Comparison of ENCODE assay signal across 14 mouse cellular contexts in genomic region chr1:133885811-133886210, GRCm38 (mm10). TPM values are rescaled to one million over a fixed set of nuclear protein-coding genes. Genes with fewer than 3 reads are reported as not detected.
A peak's percentile ranks its signal among the peaks of the same experiment; 100 is the strongest.
DNase-seq lines count a peak whose midpoint lies in the region; ATAC-seq and TF ChIP-seq lines count a peak whose summit lies in the region.
"Had no signal": no experiment of that assay in that cellular context is flagged by ENCODE, and none has a peak within 500 bp of the region (broad histone marks: within the 10 kb centered on the region; RNA-seq: fewer than 3 reads in every experiment).

No protein-coding gene starts in this region.

- H3K4me1 ChIP-seq in neural tube, embryonic 13.5 days (replicated peaks), result peaks cover 82% of the 10 kb centered on the region
- H3K4me1 ChIP-seq in neural tube, embryonic 15.5 days, result peaks cover 68% of the 10 kb centered on the region
- H3K4me1 ChIP-seq in embryonic facial prominence, embryonic 10.5 days, result peaks cover 93% of the 10 kb centered on the region
- H3K4me1 ChIP-seq in liver, embryonic 12.5 days, result peaks cover 86% of the 10 kb centered on the region
- peaks cover 4% of the 10 kb centered on the region for H3K4me1 ChIP-seq in stomach, postnatal 0 days (replicated peaks; ENCODE audit: control insufficient read depth, insufficient read depth)

- ATAC-seq in neural tube, embryonic 13.5 days (ENCODE audit: low read depth), result no peak
- ATAC-seq in neural tube, embryonic 15.5 days (ENCODE audit: low FRiP score), result no peak
- ATAC-seq in liver, embryonic 12.5 days, result peak; percentile 76
- peak; percentile 82 for ATAC-seq in stomach, postnatal 0 days (ENCODE audit: low FRiP score, low TSS enrichment)

- H3K9ac ChIP-seq in neural tube, embryonic 13.5 days, result no peak overlapping the region
- no peak overlapping the region for H3K9ac ChIP-seq in neural tube, embryonic 15.5 days (replicated peaks)
- H3K9ac ChIP-seq in liver, embryonic 12.5 days, result peak overlapping the region; percentile 10; the same call in 1 of the 2 replicates
- no peak overlapping the region for H3K9ac ChIP-seq in stomach, postnatal 0 days (ENCODE audit: low read length)
- H3K9ac ChIP-seq: heart, embryonic 12.5 days; lung, embryonic 14.5 days had no signal

- 88% methylated on average over 6 of the region's 7 CpGs for WGBS in neural tube, embryonic 13.5 days
- WGBS in neural tube, embryonic 15.5 days, result 91% methylated on average over 7 of the region's 7 CpGs
- WGBS in embryonic facial prominence, embryonic 10.5 days, result 90% methylated on average over 7 of the region's 7 CpGs
- 61% methylated on average over 7 of the region's 7 CpGs for WGBS in liver, embryonic 12.5 days (ENCODE audit: insufficient replicate concordance)
- WGBS in stomach, postnatal 0 days, result 88% methylated on average over 7 of the region's 7 CpGs

- no peak for TF ChIP-seq CTCF in stomach, postnatal 0 days (IDR thresholded peaks at IDR 0.05; ENCODE audit: low read depth)

- H3K9me3 ChIP-seq in neural tube, embryonic 13.5 days, result no peaks in the 10 kb centered on the region
- H3K9me3 ChIP-seq in neural tube, embryonic 15.5 days (replicated peaks), result no peaks in the 10 kb centered on the region
- no peaks in the 10 kb centered on the region for H3K9me3 ChIP-seq in embryonic facial prominence, embryonic 10.5 days
- H3K9me3 ChIP-seq in liver, embryonic 12.5 days (replicated peaks), result no peaks in the 10 kb centered on the region
- no peaks in the 10 kb centered on the region for H3K9me3 ChIP-seq in stomach, postnatal 0 days (ENCODE audit: control insufficient read depth, low read length)
- H3K9me3 ChIP-seq: heart, embryonic 12.5 days had no signal

- H3K36me3 ChIP-seq in neural tube, embryonic 13.5 days, result no peaks in the 10 kb centered on the region
- no peaks in the 10 kb centered on the region for H3K36me3 ChIP-seq in neural tube, embryonic 15.5 days
- H3K36me3 ChIP-seq in embryonic facial prominence, embryonic 10.5 days (replicated peaks), result no peaks in the 10 kb centered on the region
- no peaks in the 10 kb centered on the region for H3K36me3 ChIP-seq in liver, embryonic 12.5 days
- H3K36me3 ChIP-seq in stomach, postnatal 0 days (ENCODE audit: control insufficient read depth, insufficient read depth, low read length), result no peaks in the 10 kb centered on the region
- H3K36me3 ChIP-seq: heart, embryonic 12.5 days had no signal

- TF ChIP-seq EP300 in stomach, postnatal 0 days (optimal IDR thresholded peaks at IDR 0.05), result no peak

- no peak overlapping the region for H3K4me2 ChIP-seq in neural tube, embryonic 13.5 days
- no peak overlapping the region for H3K4me2 ChIP-seq in neural tube, embryonic 15.5 days
- peak overlapping the region; percentile 45 for H3K4me2 ChIP-seq in liver, embryonic 12.5 days
- H3K4me2 ChIP-seq in stomach, postnatal 0 days (replicated peaks; ENCODE audit: low read depth), result no peak overlapping the region
- H3K4me2 ChIP-seq: heart, embryonic 12.5 days; lung, embryonic 14.5 days had no signal

- peak overlapping the region; percentile 72; the same call in 1 of the 2 replicates for H3K27ac ChIP-seq in neural tube, embryonic 13.5 days (replicated peaks)
- H3K27ac ChIP-seq in neural tube, embryonic 15.5 days (replicated peaks), result no peak overlapping the region
- peak overlapping the region; percentile 35; the same call in 1 of the 2 replicates for H3K27ac ChIP-seq in embryonic facial prominence, embryonic 10.5 days (replicated peaks)
- peak overlapping the region; percentile 11; the same call in 1 of the 2 replicates for H3K27ac ChIP-seq in liver, embryonic 12.5 days
- H3K27ac ChIP-seq in stomach, postnatal 0 days (replicated peaks), result no peak overlapping the region

- peaks cover 4% of the 10 kb centered on the region for H3K27me3 ChIP-seq in neural tube, embryonic 13.5 days
- no peaks in the 10 kb centered on the region for H3K27me3 ChIP-seq in neural tube, embryonic 15.5 days (replicated peaks)
- H3K27me3 ChIP-seq in embryonic facial prominence, embryonic 10.5 days (replicated peaks; ENCODE audit: low read depth, poor library complexity, severe bottlenecking), result peaks cover 48% of the 10 kb centered on the region
- no peaks in the 10 kb centered on the region for H3K27me3 ChIP-seq in liver, embryonic 12.5 days (replicated peaks)
- H3K27me3 ChIP-seq in stomach, postnatal 0 days (ENCODE audit: control insufficient read depth, insufficient read depth, low read length), result no peaks in the 10 kb centered on the region
- H3K27me3 ChIP-seq: CH12.LX; heart, embryonic 12.5 days had no signal

- DNase-seq in embryonic facial prominence, embryonic 10.5 days (ENCODE audit: low spot score), result no peak
- peak; percentile 60 for DNase-seq in stomach, postnatal 0 days (ENCODE audit: low spot score)
- DNase-seq in left cerebral cortex, postnatal 14 days (ENCODE audit: low spot score in 2 of 2), result no peak
- no peak for DNase-seq in right cerebral cortex, postnatal 36 days (ENCODE audit: low spot score in 2 of 2)
- no peak for DNase-seq in layer of hippocampus, postnatal 10 days (ENCODE audit: low spot score in 2 of 2)
- DNase-seq: cerebellum, adult 18-20 months; lung, embryonic 14.5 days; right cerebral cortex, postnatal 4 days had no signal

- intact Hi-C loops in left cerebral cortex, postnatal 14 days (cut with DNase I), result no loop called here

- no peak overlapping the region for H3K4me3 ChIP-seq in neural tube, embryonic 13.5 days
- no peak overlapping the region for H3K4me3 ChIP-seq in neural tube, embryonic 15.5 days (replicated peaks)
- no peak overlapping the region for H3K4me3 ChIP-seq in embryonic facial prominence, embryonic 10.5 days
- no peak overlapping the region for H3K4me3 ChIP-seq in liver, embryonic 12.5 days
- no peak overlapping the region for H3K4me3 ChIP-seq in stomach, postnatal 0 days (ENCODE audit: low read depth, low read length)
- H3K4me3 ChIP-seq: heart, embryonic 12.5 days; megakaryocyte, embryonic 14.5 days had no signal

RNA-seq across cellular contexts. Expression of gene Optc, which starts 22.0 kb away (rescaled TPM):
- polyA plus RNA-seq in neural tube, embryonic 13.5 days (2015; fragmentation: Nextera tagmentation; extraction: Ambion mirVana), result 2.0 and 2.4 TPM in 2 replicates
- polyA plus RNA-seq in neural tube, embryonic 15.5 days (2015; fragmentation: Nextera tagmentation; extraction: Ambion mirVana), result 2.0 and 2.8 TPM in 2 replicates
- 0.38 and 0.79 TPM in 2 replicates for polyA plus RNA-seq in embryonic facial prominence, embryonic 10.5 days (2016; fragmentation: Nextera tagmentation; extraction: Ambion mirVana)
- 0.10 and 0.11 TPM in 2 replicates for polyA plus RNA-seq in liver, embryonic 12.5 days (2016; fragmentation: Nextera tagmentation; extraction: Ambion mirVana)
- polyA plus RNA-seq in stomach, postnatal 0 days (2015; fragmentation: Nextera tagmentation; extraction: Ambion mirVana), result 1.3 and 1.6 TPM in 2 replicates
- 1 to 10 TPM; 1.9 to 2.2 TPM for total RNA-seq in left cerebral cortex, postnatal 14 days (2021)
- total RNA-seq in layer of hippocampus, postnatal 10 days (2021), result 1 to 10 TPM in 1 of 2 experiments, under 1 TPM in 1; 0.94 to 1.1 TPM
- total RNA-seq: CH12.LX had no signal

RNA-seq across cellular contexts. Expression of gene Prelp, which starts 35.4 kb away (rescaled TPM):
- polyA plus RNA-seq in neural tube, embryonic 13.5 days (2015; fragmentation: Nextera tagmentation; extraction: Ambion mirVana), result 8.2 and 10.1 TPM in 2 replicates
- 10.6 and 11.4 TPM in 2 replicates for polyA plus RNA-seq in neural tube, embryonic 15.5 days (2015; fragmentation: Nextera tagmentation; extraction: Ambion mirVana)
- 0.74 and 0.91 TPM in 2 replicates for polyA plus RNA-seq in embryonic facial prominence, embryonic 10.5 days (2016; fragmentation: Nextera tagmentation; extraction: Ambion mirVana)
- 0.69 and 0.81 TPM in 2 replicates for polyA plus RNA-seq in liver, embryonic 12.5 days (2016; fragmentation: Nextera tagmentation; extraction: Ambion mirVana)
- polyA plus RNA-seq in stomach, postnatal 0 days (2015; fragmentation: Nextera tagmentation; extraction: Ambion mirVana), result 4.7 and 5.3 TPM in 2 replicates
- 1 to 10 TPM; 4.2 to 5.7 TPM for total RNA-seq in left cerebral cortex, postnatal 14 days (2021)
- total RNA-seq in layer of hippocampus, postnatal 10 days (2021), result 1 to 10 TPM; 4.1 to 4.6 TPM
- total RNA-seq: CH12.LX had no signal

Comparison
In these comparisons a context has a peak if more than half of its experiments do, and no peak if none do; other contexts are left out.
1. H3K27ac ChIP-seq: peak in neural tube, embryonic 13.5 days (single experiment), embryonic facial prominence, embryonic 10.5 days (single experiment) and liver, embryonic 12.5 days (single experiment); none in neural tube, embryonic 15.5 days (single experiment) and stomach, postnatal 0 days (single experiment).
2. ATAC-seq: peak in liver, embryonic 12.5 days (single experiment) and stomach, postnatal 0 days (single experiment); none in neural tube, embryonic 13.5 days (single experiment) and neural tube, embryonic 15.5 days (single experiment).